Mouse (Mus musculus): ENCODE results near the gene Rnf5. TPM values are rescaled to one million over a fixed set of nuclear protein-coding genes. Genes with fewer than 3 reads are reported as not detected.

Rnf5 gene
- polyA plus RNA-seq, 1 experiment from 2014 or later = 114 TPM

DNA sequence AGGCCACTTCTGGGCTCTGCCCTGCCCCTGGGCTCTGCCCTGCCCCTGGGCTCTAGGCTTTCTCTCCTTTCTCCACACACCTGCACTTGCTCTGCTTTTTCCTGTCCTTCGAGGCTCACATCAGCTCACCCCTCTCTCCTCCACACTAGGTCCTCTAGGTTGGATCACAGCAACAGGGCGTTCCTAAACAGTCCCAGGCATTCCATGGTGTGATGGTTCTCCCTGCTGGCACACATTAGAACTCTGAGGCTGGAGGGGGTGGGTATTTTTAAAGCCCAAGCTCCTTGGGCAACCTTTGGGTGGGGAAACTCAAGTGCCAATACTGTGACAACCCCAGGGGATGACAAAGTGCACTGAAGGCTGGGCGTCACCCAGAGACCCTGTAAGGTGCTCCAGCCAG, 34.0 kb upstream of the Rnf5 start:
- Histone ChIP-seq H3K9me3 (replicated peaks; ENCODE audit: control insufficient read depth, low read length) (no peaks in the 10 kb centered on the region; the same call in 1 of the 2 replicates), H3K4me1 (ENCODE audit: control insufficient read depth, insufficient read depth, low read length) (peaks cover 10% of the 10 kb centered on the region; the same call in 1 of the 2 replicates), H3K4me2 (ENCODE audit: low read depth, low read length) (no peak overlapping the region), H3K4me3 (ENCODE audit: low read length) (no peak overlapping the region), H3K27ac (ENCODE audit: low read length) (no peak overlapping the region), H3K27me3 (ENCODE audit: control insufficient read depth, insufficient read depth, low read length) (peaks cover 9% of the 10 kb centered on the region), H3K36me3 (ENCODE audit: control insufficient read depth, insufficient read depth) (no peaks in the 10 kb centered on the region), H3K9ac (ENCODE audit: low read length) (no peak overlapping the region)
- no peak for ATAC-seq (replicated peaks; ENCODE audit: extremely low read depth, insufficient read depth, low FRiP score)
- WGBS = 53% methylated on average over 3 of the region's 3 CpGs

DNA sequence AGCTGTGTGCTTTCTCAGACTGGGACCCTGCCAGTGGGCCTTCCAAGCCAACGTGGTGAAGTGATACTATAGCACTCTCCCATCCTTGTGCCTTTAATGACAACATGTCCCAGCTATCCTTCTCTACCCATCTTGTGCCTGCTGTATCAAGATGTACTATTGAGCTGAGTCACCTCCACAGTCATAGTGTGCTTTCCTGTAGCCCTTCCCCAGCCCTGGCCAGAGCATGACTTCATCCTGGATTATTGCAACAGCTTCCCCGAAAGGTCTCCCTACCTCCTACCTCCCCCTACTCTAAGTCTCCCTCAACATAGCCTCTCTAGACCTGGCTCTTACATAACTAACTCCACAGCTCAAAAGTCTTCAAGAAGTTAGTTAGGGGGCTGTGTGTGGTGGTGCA, 32.2 kb upstream of the Rnf5 start:
- H3K4me2 ChIP-seq (ENCODE audit: low read depth, low read length) = no peak overlapping the region
- ATAC-seq (replicated peaks; ENCODE audit: extremely low read depth, insufficient read depth, low FRiP score) = no peak
- H3K9me3 ChIP-seq (replicated peaks; ENCODE audit: control insufficient read depth, low read length) = no peaks in the 10 kb centered on the region; the same call in 1 of the 2 replicates
- peaks cover 22% of the 10 kb centered on the region for H3K27me3 ChIP-seq (ENCODE audit: control insufficient read depth, insufficient read depth, low read length)
- H3K4me3 ChIP-seq (ENCODE audit: low read length) = no peak overlapping the region
- H3K27ac ChIP-seq (ENCODE audit: low read length) = no peak overlapping the region
- H3K36me3 ChIP-seq (ENCODE audit: control insufficient read depth, insufficient read depth) = no peaks in the 10 kb centered on the region
- WGBS = 59% methylated on average over 2 of the region's 2 CpGs
- H3K4me1 ChIP-seq (ENCODE audit: control insufficient read depth, insufficient read depth, low read length) = peaks cover 10% of the 10 kb centered on the region
- H3K9ac ChIP-seq (ENCODE audit: low read length) = no peak overlapping the region

DNA sequence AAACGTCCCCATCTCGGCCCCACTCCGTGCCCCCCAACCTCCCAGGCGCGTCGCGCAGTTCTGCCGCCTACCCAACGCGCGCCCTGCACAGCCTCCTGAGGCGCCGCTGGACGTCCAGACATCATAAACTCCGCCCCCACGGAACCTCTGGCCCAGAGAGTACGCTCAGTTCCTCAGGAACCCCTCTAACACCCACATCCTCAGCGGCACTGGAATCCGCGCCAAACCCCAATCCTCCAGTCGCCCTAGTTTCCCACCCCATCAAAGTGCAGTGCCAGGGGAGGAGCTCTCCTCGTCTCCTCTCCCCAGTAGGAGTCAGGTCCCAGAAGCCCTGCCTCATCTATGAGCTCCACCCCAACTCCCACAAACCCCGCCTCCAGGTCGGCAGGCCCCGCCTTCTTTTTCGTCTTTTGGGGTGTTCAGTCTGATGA, 28.8 kb upstream of the Rnf5 start:
- Histone ChIP-seq H3K4me3 (ENCODE audit: low read length) (peak overlapping the region; percentile 47), H3K9ac (ENCODE audit: low read length) (peak overlapping the region; percentile 59), H3K9me3 (replicated peaks; ENCODE audit: control insufficient read depth, low read length) (no peaks in the 10 kb centered on the region), H3K4me2 (ENCODE audit: low read depth, low read length) (peak overlapping the region; percentile 78), H3K27me3 (ENCODE audit: control insufficient read depth, insufficient read depth, low read length) (peaks cover 31% of the 10 kb centered on the region), H3K27ac (ENCODE audit: low read length) (peak overlapping the region; percentile 22; the same call in 1 of the 2 replicates), H3K36me3 (ENCODE audit: control insufficient read depth, insufficient read depth) (no peaks in the 10 kb centered on the region), H3K4me1 (ENCODE audit: control insufficient read depth, insufficient read depth, low read length) (peaks cover 20% of the 10 kb centered on the region)
- 0 out of 2 replicates have a peak, but pooled peaks have one; percentile 8 for ATAC-seq (replicated peaks; ENCODE audit: extremely low read depth, insufficient read depth, low FRiP score)
- 2% methylated on average over 26 of the region's 26 CpGs for WGBS

DNA sequence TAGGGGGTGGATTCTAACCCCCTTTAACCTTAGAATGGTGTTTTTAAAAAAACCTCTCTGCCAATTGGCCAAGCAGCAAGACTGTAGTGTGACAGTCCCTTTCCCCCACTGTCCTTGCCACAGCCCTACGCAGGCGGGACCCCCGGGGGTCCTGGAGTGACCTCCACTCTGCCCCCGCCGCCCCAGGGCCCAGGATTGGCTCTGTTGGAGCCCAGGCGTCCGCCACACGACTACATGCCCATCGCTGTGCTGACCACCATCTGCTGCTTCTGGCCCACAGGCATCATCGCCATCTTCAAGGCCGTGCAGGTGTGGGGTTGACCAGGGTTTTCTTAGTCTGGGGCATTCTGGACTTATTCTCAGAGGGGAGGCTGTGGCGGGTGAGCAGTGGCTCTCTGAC, 28.2 kb upstream of the Rnf5 start:
- H3K9ac ChIP-seq (ENCODE audit: low read length) = peak overlapping the region; percentile 59
- H3K27me3 ChIP-seq (ENCODE audit: control insufficient read depth, insufficient read depth, low read length) = peaks cover 31% of the 10 kb centered on the region
- peak overlapping the region; percentile 41; the same call in 1 of the 2 replicates for H3K27ac ChIP-seq (ENCODE audit: low read length)
- peak overlapping the region; percentile 47 for H3K4me3 ChIP-seq (ENCODE audit: low read length)
- H3K4me1 ChIP-seq (ENCODE audit: control insufficient read depth, insufficient read depth, low read length) = peaks cover 21% of the 10 kb centered on the region
- H3K9me3 ChIP-seq (replicated peaks; ENCODE audit: control insufficient read depth, low read length) = no peaks in the 10 kb centered on the region
- peak overlapping the region; percentile 78 for H3K4me2 ChIP-seq (ENCODE audit: low read depth, low read length)
- H3K36me3 ChIP-seq (ENCODE audit: control insufficient read depth, insufficient read depth) = no peaks in the 10 kb centered on the region
- WGBS = 7% methylated on average over 12 of the region's 12 CpGs
- no peak for ATAC-seq (replicated peaks; ENCODE audit: extremely low read depth, insufficient read depth, low FRiP score)

DNA sequence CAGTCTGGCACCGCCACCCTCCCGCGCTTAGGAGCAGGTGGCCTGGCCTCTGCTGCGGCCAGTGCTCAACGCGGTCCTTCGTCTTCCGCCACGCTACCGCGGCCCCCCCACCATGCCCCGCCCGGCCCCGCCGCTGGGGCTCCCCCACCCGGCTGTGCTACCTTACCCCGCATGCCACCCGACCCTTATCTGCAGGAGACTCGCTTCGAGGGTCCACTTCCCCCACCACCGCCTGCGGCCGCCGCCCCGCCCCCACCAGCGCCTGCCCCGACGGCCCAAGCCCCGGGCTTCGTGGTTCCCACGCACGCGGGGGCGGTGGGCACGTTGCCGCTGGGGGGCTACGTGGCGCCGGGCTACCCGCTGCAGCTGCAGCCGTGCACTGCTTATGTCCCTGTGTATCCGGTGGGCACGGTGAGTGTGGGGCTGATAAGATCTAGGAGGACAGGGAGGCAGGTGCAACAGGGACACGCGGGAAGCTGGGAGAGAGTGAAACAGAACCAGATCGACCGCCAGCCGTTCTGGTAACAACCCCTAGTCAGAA, 27.3 kb upstream of the Rnf5 start:
- no peaks in the 10 kb centered on the region for H3K9me3 ChIP-seq (replicated peaks; ENCODE audit: control insufficient read depth, low read length)
- peak overlapping the region; percentile 78 for H3K4me2 ChIP-seq (ENCODE audit: low read depth, low read length)
- H3K4me1 ChIP-seq (ENCODE audit: control insufficient read depth, insufficient read depth, low read length) = peaks cover 28% of the 10 kb centered on the region
- WGBS = 3% methylated on average over 48 of the region's 48 CpGs
- no peak overlapping the region; the same call in 1 of the 2 replicates for H3K27ac ChIP-seq (ENCODE audit: low read length)
- no peaks in the 10 kb centered on the region for H3K36me3 ChIP-seq (ENCODE audit: control insufficient read depth, insufficient read depth)
- ATAC-seq (replicated peaks; ENCODE audit: extremely low read depth, insufficient read depth, low FRiP score) = no peak
- peak overlapping the region; percentile 53 for H3K9ac ChIP-seq (ENCODE audit: low read length)
- H3K4me3 ChIP-seq (ENCODE audit: low read length) = peak overlapping the region; percentile 47
- H3K27me3 ChIP-seq (ENCODE audit: control insufficient read depth, insufficient read depth, low read length) = peaks cover 31% of the 10 kb centered on the region

DNA sequence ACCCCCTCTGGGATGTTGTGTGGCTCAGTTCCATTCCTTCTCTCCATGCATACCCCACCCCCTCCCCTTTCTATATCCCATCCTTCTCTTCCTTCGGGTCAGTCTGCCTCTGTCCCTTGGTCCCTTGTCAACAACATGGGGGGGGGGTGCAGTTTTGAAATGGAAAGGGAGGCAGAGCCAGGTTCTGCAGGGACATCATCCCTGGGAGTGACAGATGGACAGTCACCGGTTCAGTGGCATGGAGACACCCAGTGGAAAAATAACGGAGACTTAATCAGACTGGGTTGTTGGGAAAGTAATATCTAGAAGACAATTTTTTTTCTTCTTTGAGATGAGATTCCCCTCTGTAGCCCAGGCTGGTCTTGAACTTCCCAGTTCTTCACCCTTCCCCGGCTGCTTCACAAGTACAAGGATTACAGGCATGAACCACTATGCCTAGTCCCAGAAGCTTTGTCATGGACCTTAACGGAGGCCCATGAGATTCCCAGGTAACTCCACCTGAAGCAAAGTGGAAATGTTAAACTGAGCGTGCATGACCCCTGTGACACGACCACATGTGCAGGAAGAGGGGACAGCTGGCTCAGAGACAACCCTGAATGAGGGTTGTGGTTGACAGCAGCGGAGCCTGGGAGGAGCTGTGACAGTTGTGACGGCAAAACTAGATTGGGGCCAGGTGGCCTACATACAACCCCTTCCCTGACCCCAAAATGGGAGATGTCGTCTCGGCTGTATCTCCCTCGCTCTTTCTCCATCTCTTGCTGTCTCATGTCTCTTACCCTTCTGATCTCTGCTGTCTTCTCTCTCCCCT, 26.5 kb upstream of the Rnf5 start:
- Histone ChIP-seq H3K4me1 (ENCODE audit: control insufficient read depth, insufficient read depth, low read length) (peaks cover 28% of the 10 kb centered on the region), H3K9ac (ENCODE audit: low read length) (no peak overlapping the region), H3K4me2 (ENCODE audit: low read depth, low read length) (peak overlapping the region; percentile 78), H3K27ac (ENCODE audit: low read length) (peak overlapping the region; percentile 30; the same call in 1 of the 2 replicates), H3K36me3 (ENCODE audit: control insufficient read depth, insufficient read depth) (no peaks in the 10 kb centered on the region), H3K27me3 (ENCODE audit: control insufficient read depth, insufficient read depth, low read length) (peaks cover 31% of the 10 kb centered on the region), H3K4me3 (ENCODE audit: low read length) (peak overlapping the region; percentile 47), H3K9me3 (replicated peaks; ENCODE audit: control insufficient read depth, low read length) (no peaks in the 10 kb centered on the region)
- ATAC-seq (replicated peaks; ENCODE audit: extremely low read depth, insufficient read depth, low FRiP score) = no peak
- WGBS = 27% methylated on average over 12 of the region's 12 CpGs

DNA sequence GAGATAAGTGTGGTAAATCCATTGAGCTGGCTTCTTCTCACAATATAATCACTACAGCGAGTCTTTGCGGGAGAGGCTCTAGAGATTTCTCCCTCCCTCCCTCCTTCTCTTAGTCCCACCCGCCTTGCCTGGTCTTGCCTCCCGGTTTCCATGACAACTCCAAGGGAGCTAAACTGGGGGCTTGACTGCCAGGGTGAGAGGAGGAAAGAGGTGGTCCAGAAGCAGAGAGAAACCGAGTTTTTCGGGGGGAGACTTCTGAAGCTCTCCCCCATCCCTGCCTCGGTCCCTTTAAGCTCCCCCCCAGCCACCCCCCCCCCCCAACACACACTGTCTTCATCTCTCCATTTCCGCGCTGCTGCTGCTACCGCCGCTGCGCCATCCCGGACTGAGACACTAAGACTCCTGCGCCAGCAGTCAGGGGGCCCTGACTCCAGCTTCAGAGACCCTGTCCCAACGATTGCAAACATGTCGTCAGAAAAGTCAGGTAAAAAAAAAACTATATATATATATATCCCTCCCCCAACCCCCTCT, 25.8 kb upstream of the Rnf5 start, which contains the start of gene Prrt1:
Prrt1 (plus strand) TSS at position 313 of the 531 bp plus-strand sequence.
- Histone ChIP-seq H3K9ac (ENCODE audit: low read length) (peak within 1 kb of the TSS; percentile 84), H3K9me3 (replicated peaks; ENCODE audit: control insufficient read depth, low read length) (no peaks in the 10 kb centered on the region), H3K4me3 (ENCODE audit: low read length) (peak within 1 kb of the TSS; percentile 83), H3K4me1 (ENCODE audit: control insufficient read depth, insufficient read depth, low read length) (peaks cover 28% of the 10 kb centered on the region), H3K27me3 (ENCODE audit: control insufficient read depth, insufficient read depth, low read length) (peaks cover 31% of the 10 kb centered on the region), H3K4me2 (ENCODE audit: low read depth, low read length) (peak within 1 kb of the TSS; percentile 78), H3K27ac (ENCODE audit: low read length) (peak within 1 kb of the TSS; percentile 96), H3K36me3 (ENCODE audit: control insufficient read depth, insufficient read depth) (no peaks in the 10 kb centered on the region)
- ATAC-seq (replicated peaks; ENCODE audit: extremely low read depth, insufficient read depth, low FRiP score) = no peak
- 6% methylated on average over 16 of the region's 16 CpGs for WGBS

DNA sequence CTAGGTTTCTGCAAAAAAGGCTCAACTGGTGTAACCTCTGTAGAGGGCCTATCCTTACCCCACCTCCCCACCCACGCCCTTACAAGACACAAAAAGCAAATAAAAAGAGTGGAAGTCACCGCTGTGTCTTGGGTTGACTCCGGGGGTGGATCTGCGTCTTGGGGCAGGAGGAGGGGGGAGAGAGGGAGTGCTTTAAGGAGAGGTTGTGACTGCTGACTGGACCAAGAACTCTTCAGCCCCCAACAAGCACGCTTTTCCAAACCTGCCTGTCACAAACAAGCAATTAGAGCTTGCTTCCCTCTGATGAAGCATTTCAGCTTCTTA, 25.1 kb upstream of the Rnf5 start:
- Histone ChIP-seq H3K27ac (ENCODE audit: low read length) (peak overlapping the region; percentile 96), H3K4me3 (ENCODE audit: low read length) (peak overlapping the region; percentile 83; the same call in 1 of the 2 replicates), H3K9ac (ENCODE audit: low read length) (peak overlapping the region; percentile 84), H3K27me3 (ENCODE audit: control insufficient read depth, insufficient read depth, low read length) (peaks cover 31% of the 10 kb centered on the region), H3K4me2 (ENCODE audit: low read depth, low read length) (peak overlapping the region; percentile 78), H3K36me3 (ENCODE audit: control insufficient read depth, insufficient read depth) (no peaks in the 10 kb centered on the region), H3K4me1 (ENCODE audit: control insufficient read depth, insufficient read depth, low read length) (peaks cover 28% of the 10 kb centered on the region), H3K9me3 (replicated peaks; ENCODE audit: control insufficient read depth, low read length) (no peaks in the 10 kb centered on the region)
- ATAC-seq (replicated peaks; ENCODE audit: extremely low read depth, insufficient read depth, low FRiP score) = no peak
- WGBS = 51% methylated on average over 5 of the region's 5 CpGs

Data from heart, embryonic 16.5 days (tissue).